Mouse (Mus musculus) intestine, embryonic 15.5 days (tissue): Measurements from ENCODE around the gene Srsf10. TPM values are rescaled to one million over a fixed set of nuclear protein-coding genes. Genes with fewer than 3 reads are reported as not detected.

ENCODE experiments used
- ATAC-seq: fragments of 200-750 bp; cut with Nextera tagmentation; 2 replicates; pipeline ENCODE4 v1.8.0; 2017; ENCODE audit warnings: moderate TSS enrichment, moderate library complexity
- H3K27ac ChIP-seq: fragments of 300-500 bp; sonication (generic); 2 replicates; pipeline ENCODE4 v1.5.1; 2015; ENCODE audit warnings: mild to moderate bottlenecking, inconsistent platforms
- H3K27me3 ChIP-seq: fragments of 300-500 bp; sonication (generic); replicated peaks from 2 replicates; pipeline ENCODE4 v1.6.1; 2015; ENCODE audit warnings: inconsistent platforms
- H3K36me3 ChIP-seq: fragments of 300-500 bp; sonication (generic); 2 replicates; pipeline ENCODE4 v1.6.1; 2015; ENCODE audit warnings: inconsistent platforms
- H3K4me1 ChIP-seq: fragments of 300-500 bp; sonication (generic); replicated peaks from 2 replicates; pipeline ENCODE4 v1.6.1; 2015; ENCODE audit warnings: inconsistent platforms
- H3K4me2 ChIP-seq: fragments of 300-500 bp; sonication (generic); replicated peaks from 2 replicates; pipeline ENCODE4 v1.6.1; 2015; ENCODE audit warnings: mild to moderate bottlenecking, inconsistent platforms
- H3K4me3 ChIP-seq: fragments of 300-500 bp; sonication (generic); replicated peaks from 2 replicates; pipeline ENCODE4 v1.5.1; 2015; ENCODE audit warnings: inconsistent platforms
- H3K9ac ChIP-seq: fragments of 300-500 bp; sonication (generic); 2 replicates; pipeline ENCODE4 v1.6.1; 2015; ENCODE audit warnings: inconsistent platforms
- H3K9me3 ChIP-seq: fragments of 300-500 bp; sonication (generic); 2 replicates; pipeline ENCODE4 v1.6.1; 2016; ENCODE audit warnings: inconsistent platforms
- WGBS: fragments of 180-500 bp; shearing (Covaris S2); methylation state at CpG from one replicate; pipeline ENCODE4 v1.1.7; 2015; 5-methylcytosine and 5-hydroxymethylcytosine counted together
- polyA plus RNA-seq: library from polyadenylated mRNA; unstranded; fragments of >200 nt; fragmentation: Nextera tagmentation; extraction: Ambion mirVana; gene quantifications from 2 replicates; pipeline ENCODE4 v1.2.1, GENCODE M21; 2015

Srsf10 gene
- polyA plus RNA-seq, 1 experiment from 2014 or later, result 214 TPM

DNA sequence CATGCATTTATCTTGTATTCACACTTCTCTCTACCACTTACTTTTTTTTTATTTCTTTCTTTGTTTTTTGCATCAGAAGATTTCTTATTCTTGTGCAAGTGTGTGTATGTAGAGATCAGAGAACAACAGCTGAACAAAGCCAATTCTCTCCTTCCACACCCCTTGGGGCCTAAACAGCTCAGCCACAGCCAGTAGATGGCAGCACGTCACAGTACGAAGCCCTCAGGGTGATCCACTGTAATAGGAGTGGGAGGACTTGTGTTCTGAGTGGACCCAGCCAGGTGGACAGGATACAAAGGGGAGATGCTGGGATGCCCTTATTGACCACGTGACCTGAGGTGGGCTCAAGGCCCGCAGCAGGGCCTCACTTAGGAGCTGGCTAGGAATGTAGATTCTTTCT lies 34.3 kb downstream of the Srsf10 start:
- no peaks in the 10 kb centered on the region for H3K4me1 ChIP-seq
- peak; percentile 86 for ATAC-seq

DNA sequence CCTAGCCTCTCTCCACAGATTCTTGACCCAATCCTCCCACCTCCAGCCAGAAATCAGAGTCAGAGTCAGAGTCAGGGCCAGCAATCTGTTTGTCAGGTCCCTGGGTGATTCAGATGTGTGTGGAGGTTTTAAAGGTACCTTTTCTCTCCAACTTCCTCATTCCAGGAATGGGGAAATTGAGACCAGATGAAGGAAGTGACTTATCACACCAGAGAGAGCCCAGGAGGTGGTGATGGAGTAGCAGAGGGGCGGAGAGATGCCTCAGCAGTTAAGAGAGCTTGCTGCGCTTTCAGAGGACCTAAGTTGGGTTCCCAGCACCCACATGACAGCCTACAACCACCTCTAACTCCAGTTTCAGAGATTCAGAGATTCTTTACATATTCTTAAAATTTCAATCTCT lies 36.0 kb downstream of the Srsf10 start:
- H3K27me3 ChIP-seq, result no peaks in the 10 kb centered on the region
- H3K4me1 ChIP-seq, result no peaks in the 10 kb centered on the region
- 91% methylated on average over 2 of the region's 2 CpGs for WGBS
- no peaks in the 10 kb centered on the region for H3K9me3 ChIP-seq
- no peak overlapping the region for H3K27ac ChIP-seq
- no peak overlapping the region for H3K4me2 ChIP-seq
- no peak overlapping the region for H3K4me3 ChIP-seq
- no peak overlapping the region for H3K9ac ChIP-seq
- H3K36me3 ChIP-seq, result no peaks in the 10 kb centered on the region
- no peak for ATAC-seq

More for the DNA sequence above, 34.3 kb downstream of the Srsf10 start:
- Histone ChIP-seq H3K36me3 (no peaks in the 10 kb centered on the region), H3K27ac (no peak overlapping the region), H3K4me2 (no peak overlapping the region), H3K9me3 (no peaks in the 10 kb centered on the region), H3K9ac (no peak overlapping the region), H3K4me3 (no peak overlapping the region), H3K27me3 (no peaks in the 10 kb centered on the region)
- WGBS, result 5% methylated on average over 4 of the region's 4 CpGs

DNA sequence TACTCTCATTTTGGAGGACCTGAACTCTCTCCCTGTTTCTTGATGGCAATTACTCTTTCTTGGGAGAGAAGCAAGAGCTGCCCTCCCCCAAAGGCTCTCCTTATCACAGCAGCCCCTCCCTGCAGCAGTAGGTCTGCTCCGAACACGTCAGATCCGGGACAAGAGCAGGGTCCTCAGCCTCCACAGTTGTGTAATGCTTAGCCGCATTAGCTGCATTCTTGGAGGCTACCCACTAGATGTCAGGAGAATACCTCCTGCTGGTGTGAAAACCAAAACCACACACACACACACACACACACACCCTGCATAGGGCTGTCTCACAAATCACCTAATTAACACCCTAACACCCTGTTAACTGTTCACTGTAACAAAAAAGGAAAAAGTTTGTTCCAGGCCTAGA lies 37.3 kb downstream of the Srsf10 start:
- WGBS, result 37% methylated on average over 4 of the region's 4 CpGs
- no peak overlapping the region for H3K27ac ChIP-seq
- H3K9ac ChIP-seq, result no peak overlapping the region

DNA sequence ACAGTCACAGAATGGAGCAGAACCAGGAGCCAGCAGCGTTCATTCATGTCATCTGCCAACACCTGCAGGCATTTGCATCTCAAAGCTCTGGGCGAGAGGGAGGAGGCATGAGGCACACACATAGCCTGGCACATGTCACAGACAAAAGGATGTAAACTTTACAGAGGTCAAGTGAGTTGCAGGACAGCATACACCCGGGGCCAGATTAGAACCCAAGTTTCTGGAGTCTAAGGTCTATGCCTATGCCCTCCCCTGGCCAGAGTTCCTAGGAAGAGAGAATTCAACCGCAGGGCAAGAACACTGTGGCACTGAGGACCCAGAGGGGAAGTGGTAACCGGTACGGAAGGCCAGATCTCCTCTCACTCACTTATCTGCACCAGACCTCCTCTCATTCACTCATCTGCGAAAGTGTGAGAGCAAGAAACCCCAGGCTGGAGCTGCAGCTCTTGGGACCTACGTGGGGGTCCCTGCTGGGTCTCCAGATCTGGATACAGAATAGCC lies 39.6 kb downstream of the Srsf10 start, which contains the start of gene Cnr2:
TSS of gene Cnr2 (plus strand) at position 324 of the 501 bp plus-strand sequence.
- Histone ChIP-seq H3K4me2 (no peak within 1 kb of the TSS), H3K4me3 (no peak within 1 kb of the TSS), H3K9me3 (no peaks in the 10 kb centered on the region), H3K27me3 (no peaks in the 10 kb centered on the region), H3K36me3 (no peaks in the 10 kb centered on the region), H3K9ac (no peak within 1 kb of the TSS), H3K4me1 (0 out of 2 replicates have a peak, but pooled peaks cover 3% of the 10 kb centered on the region), H3K27ac (no peak within 1 kb of the TSS)
- ATAC-seq, result no peak
- 52% methylated on average over 8 of the region's 8 CpGs for WGBS

More for the DNA sequence above, 37.3 kb downstream of the Srsf10 start:
- ATAC-seq, result no peak
- no peaks in the 10 kb centered on the region for H3K4me1 ChIP-seq
- H3K9me3 ChIP-seq, result no peaks in the 10 kb centered on the region
- H3K36me3 ChIP-seq, result no peaks in the 10 kb centered on the region
- no peaks in the 10 kb centered on the region for H3K27me3 ChIP-seq
- no peak overlapping the region for H3K4me3 ChIP-seq
- H3K4me2 ChIP-seq, result no peak overlapping the region

DNA sequence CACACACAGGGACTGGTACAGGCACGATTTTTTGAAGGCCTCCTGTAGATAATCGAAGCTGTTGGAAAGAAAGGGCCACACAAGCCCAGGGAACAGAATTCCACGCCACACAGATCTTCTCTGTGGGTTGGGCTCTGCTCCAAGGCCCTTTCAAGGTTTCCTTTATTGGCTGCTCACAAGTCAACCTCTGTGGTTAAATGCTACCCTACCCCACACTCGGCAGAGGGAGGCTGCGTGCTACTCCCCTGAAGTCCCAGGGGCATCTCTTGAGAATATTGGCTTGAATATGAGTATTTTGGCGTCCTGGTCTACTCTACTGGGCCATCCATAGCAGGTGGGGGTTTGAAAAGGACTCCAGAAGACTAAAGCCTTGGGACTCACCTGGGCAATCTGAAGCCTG lies 40.6 kb downstream of the Srsf10 start:
- Histone ChIP-seq H3K27me3 (no peaks in the 10 kb centered on the region), H3K4me1 (0 out of 2 replicates have a peak, but pooled peaks cover 3% of the 10 kb centered on the region), H3K9me3 (no peaks in the 10 kb centered on the region), H3K4me3 (no peak overlapping the region), H3K27ac (no peak overlapping the region), H3K36me3 (no peaks in the 10 kb centered on the region), H3K4me2 (no peak overlapping the region), H3K9ac (no peak overlapping the region)
- no peak for ATAC-seq
- 77% methylated on average over 6 of the region's 6 CpGs for WGBS

DNA sequence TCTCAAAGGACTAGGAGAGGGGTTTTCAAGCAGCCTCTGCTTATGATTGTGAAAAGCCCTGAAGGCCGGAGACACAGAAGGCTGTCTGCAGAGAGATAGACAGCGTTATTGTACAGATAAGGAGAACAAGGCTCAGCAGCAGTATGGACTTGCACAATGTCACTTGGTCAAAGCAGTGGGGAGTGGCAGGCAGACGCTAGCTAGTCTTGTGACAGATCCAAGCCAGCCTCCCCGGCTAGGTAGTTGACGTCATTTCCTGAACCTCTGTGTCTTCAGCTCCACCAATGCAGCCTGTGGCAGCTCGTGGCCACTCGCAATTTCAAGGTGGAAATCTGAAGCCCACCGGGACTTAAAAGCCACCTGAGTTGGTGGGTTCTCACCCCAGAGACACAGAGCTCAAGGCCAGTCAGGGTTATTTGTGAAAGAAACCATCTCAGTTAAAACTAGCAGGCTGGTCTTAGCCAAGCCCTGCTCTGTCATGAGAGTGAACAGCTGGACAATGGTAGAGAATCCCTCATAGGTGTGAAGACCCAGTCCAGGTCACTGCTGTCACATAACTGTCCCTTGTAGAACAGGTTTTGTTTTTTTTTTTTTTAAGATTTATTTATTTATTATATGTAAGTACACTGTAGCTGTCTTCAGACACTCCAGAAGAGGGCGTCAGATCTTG lies 43.0 kb downstream of the Srsf10 start:
- Histone ChIP-seq H3K9ac (no peak overlapping the region), H3K27ac (peak overlapping the region; percentile 39; the same call in 1 of the 2 replicates), H3K4me3 (no peak overlapping the region), H3K9me3 (no peaks in the 10 kb centered on the region), H3K27me3 (no peaks in the 10 kb centered on the region), H3K4me1 (0 out of 2 replicates have a peak, but pooled peaks cover 3% of the 10 kb centered on the region), H3K4me2 (no peak overlapping the region), H3K36me3 (no peaks in the 10 kb centered on the region)
- ATAC-seq, result peak; percentile 95
- WGBS, result 49% methylated on average over 9 of the region's 9 CpGs

DNA sequence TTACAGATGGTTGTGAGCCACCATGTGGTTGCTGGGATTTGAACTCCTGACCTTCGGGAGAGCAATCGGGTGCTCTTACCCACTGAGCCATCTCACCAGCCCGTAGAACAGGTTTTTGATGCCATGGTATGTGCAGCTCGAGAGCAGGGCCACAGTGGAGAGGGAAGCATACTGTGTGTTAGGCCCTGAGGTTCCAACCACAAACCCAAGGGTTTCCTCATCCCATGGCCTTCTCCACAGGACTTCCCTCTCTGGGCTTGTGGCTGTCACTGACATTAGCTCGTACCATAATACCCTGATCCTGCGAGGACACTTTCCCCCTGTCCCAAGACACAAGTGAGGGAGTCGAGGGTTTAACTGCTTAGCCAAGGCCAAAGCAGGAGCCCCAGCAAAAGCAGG lies 43.5 kb downstream of the Srsf10 start:
- H3K4me1 ChIP-seq, result 0 out of 2 replicates have a peak, but pooled peaks cover 3% of the 10 kb centered on the region
- no peak overlapping the region for H3K4me2 ChIP-seq
- H3K27me3 ChIP-seq, result no peaks in the 10 kb centered on the region
- no peak for ATAC-seq
- no peak overlapping the region for H3K27ac ChIP-seq
- H3K9me3 ChIP-seq, result no peaks in the 10 kb centered on the region
- 78% methylated on average over 7 of the region's 7 CpGs for WGBS
- no peak overlapping the region for H3K4me3 ChIP-seq
- H3K9ac ChIP-seq, result no peak overlapping the region
- no peaks in the 10 kb centered on the region for H3K36me3 ChIP-seq

DNA sequence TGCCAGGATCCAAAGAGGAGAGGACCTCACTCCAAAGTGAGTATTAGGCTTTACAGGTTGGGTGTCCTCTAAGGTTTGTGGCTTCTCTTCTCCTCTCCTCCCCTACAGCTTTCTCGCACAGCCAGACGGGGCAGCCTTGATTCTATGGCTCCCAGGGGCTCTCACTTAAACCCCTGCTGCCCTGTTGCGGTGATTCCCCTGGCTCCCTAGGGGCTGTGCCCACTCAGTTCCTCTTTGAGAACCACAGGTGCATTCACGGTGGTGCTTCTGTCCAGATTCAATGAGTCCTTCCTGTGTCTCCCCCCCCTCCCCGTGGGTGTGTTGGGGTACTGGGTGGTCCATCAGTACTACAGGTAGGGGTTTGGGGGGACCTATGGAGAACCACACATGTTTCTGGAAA lies 44.5 kb downstream of the Srsf10 start:
- WGBS, result 78% methylated on average over 5 of the region's 5 CpGs
- no peak overlapping the region for H3K27ac ChIP-seq
- no peaks in the 10 kb centered on the region for H3K9me3 ChIP-seq
- H3K4me1 ChIP-seq, result 0 out of 2 replicates have a peak, but pooled peaks cover 3% of the 10 kb centered on the region
- H3K36me3 ChIP-seq, result no peaks in the 10 kb centered on the region
- no peaks in the 10 kb centered on the region for H3K27me3 ChIP-seq
- no peak overlapping the region for H3K4me3 ChIP-seq
- H3K4me2 ChIP-seq, result no peak overlapping the region
- H3K9ac ChIP-seq, result no peak overlapping the region
- no peak for ATAC-seq

DNA sequence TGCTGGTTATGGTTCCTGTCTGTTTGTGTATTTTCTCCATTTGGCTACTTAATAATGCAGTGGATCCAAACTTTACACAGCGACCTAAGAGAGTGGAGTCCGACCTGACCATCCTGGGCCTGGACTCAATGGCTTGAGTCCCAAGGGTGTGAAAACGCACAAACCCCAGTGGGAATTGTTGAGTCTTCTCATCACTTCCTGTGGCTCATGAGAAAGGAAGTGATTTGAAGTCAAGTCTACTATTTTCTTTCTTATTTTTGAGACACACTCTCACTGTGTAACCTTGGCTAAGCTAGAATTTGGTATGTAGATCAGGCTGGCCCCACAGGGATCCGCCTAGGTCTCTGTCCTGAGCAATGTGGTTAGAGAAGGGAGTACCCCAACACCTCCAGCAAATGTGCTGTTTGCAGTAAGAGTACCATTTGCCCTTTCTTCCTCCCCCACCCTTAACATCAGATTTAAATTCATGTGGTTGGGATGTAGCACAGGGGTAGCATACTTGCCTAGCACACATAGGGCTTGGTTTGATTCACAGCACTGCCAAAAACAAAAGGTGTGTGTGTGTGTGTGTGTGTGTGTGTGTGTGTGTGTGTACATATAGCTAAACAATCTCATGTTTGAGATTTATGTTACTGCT lies 47.2 kb downstream of the Srsf10 start:
- Histone ChIP-seq H3K36me3 (no peaks in the 10 kb centered on the region), H3K4me3 (no peak overlapping the region), H3K4me2 (no peak overlapping the region), H3K27ac (no peak overlapping the region), H3K4me1 (0 out of 2 replicates have a peak, but pooled peaks cover 3% of the 10 kb centered on the region), H3K27me3 (no peaks in the 10 kb centered on the region), H3K9me3 (no peaks in the 10 kb centered on the region), H3K9ac (no peak overlapping the region)
- WGBS, result 80% methylated on average over 4 of the region's 4 CpGs
- no peak for ATAC-seq

DNA sequence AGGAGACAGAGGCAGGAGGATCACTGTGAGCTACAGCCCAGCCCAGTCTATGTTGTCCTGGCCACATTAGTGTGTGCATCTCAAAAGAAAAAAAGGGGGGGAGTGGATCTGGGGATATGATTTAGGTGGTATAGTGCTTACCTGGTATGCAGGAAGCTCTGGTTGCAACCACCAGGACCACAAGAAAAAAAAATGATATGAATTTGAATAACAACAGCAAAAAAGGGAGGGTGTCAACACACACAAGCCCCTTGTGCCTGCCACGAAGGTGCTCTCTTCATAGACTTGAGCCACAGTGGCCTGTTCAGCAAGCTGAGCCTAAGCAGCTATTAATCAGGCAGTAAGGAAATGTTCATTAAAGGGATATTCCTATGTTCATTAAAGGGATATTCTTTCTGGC lies 49.3 kb downstream of the Srsf10 start:
- Histone ChIP-seq H3K27me3 (no peaks in the 10 kb centered on the region), H3K4me2 (no peak overlapping the region), H3K4me3 (no peak overlapping the region), H3K4me1 (no peaks in the 10 kb centered on the region), H3K9ac (no peak overlapping the region), H3K27ac (no peak overlapping the region), H3K36me3 (no peaks in the 10 kb centered on the region), H3K9me3 (no peaks in the 10 kb centered on the region)
- no peak for ATAC-seq
- WGBS, result 59% methylated on average over 1 of the region's 1 CpGs

DNA sequence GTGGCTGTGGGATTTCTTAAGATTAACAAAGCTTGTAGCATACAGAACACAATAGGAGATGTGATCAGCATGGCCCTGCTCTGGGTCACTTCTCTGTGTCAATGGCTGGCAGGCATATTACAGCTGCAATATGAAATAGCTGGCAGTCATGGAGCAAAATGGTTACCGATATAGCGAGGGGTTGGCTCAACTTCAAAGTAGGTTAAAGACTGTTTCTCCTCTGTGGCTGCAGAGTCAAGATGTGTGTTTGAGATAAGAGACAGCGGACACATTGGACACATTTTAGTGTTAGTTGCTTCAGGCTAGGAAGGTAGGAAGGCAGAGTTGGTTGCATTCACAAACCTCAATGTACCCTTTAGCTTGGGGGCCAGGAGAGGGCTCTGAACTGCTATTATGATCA lies 51.1 kb downstream of the Srsf10 start:
- Histone ChIP-seq H3K27me3 (no peaks in the 10 kb centered on the region), H3K4me3 (no peak overlapping the region), H3K36me3 (no peaks in the 10 kb centered on the region), H3K9me3 (no peaks in the 10 kb centered on the region), H3K4me2 (no peak overlapping the region), H3K9ac (no peak overlapping the region), H3K4me1 (no peaks in the 10 kb centered on the region), H3K27ac (no peak overlapping the region)
- no peak for ATAC-seq
- 84% methylated on average over 3 of the region's 3 CpGs for WGBS

DNA sequence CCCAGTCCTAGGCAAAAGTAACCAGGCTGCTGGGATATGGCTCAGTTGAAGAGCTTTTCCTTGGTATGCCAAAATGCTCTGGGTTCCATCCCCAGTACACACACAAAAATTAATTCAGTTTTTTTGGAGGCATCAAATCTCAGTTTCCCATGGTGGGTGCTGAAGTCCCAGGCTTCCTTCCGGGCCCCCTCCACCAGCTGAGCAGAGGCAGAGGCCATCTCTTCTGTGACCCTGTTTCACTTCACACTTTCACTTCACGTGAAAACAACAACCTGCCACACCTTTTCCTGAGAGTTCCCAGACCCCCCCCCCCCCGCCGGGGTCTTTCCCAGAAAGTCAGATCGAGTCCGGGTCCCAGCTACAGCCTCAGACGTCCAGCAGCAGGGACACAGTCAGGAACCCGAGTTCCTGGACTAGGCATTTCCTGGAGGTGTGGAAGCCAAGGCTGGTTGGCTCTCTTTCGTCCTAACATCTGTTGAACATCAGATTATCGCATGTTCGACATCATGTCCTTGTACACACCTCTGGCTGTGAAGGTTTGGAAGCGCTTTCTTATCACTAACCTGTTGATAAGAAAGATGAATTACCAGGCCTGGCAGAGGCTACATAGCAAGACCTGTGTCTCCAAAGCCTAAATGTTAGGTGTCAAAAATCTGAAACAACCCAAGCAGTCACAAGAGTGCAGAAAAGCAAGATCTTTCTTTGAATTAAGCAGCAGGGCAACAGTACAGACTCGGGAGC lies 53.9 kb downstream of the Srsf10 start:
- H3K4me3 ChIP-seq, result no peak overlapping the region
- no peaks in the 10 kb centered on the region for H3K36me3 ChIP-seq
- ATAC-seq, result no peak
- H3K9me3 ChIP-seq, result no peaks in the 10 kb centered on the region
- H3K27ac ChIP-seq, result no peak overlapping the region
- no peak overlapping the region for H3K4me2 ChIP-seq
- 0 out of 2 replicates have a peak, but pooled peaks cover 3% of the 10 kb centered on the region for H3K4me1 ChIP-seq
- H3K27me3 ChIP-seq, result no peaks in the 10 kb centered on the region
- WGBS, result 34% methylated on average over 13 of the region's 13 CpGs
- H3K9ac ChIP-seq, result no peak overlapping the region
